Mouse (Mus musculus) ES-CJ7 (cell line): ENCODE measurements at regions not wholly inside any gene's neighbourhood (a gene's known extent, or its start where the extent isn't known, plus 50 kb on each side); places are given as distances from the start of the nearest gene placed in this dataset.

Experiments used
- DNase-seq: peaks from one replicate; pipeline ENCODE4 v3.0.0; 2011; ENCODE audit warnings: low read depth, low spot score

DNA sequence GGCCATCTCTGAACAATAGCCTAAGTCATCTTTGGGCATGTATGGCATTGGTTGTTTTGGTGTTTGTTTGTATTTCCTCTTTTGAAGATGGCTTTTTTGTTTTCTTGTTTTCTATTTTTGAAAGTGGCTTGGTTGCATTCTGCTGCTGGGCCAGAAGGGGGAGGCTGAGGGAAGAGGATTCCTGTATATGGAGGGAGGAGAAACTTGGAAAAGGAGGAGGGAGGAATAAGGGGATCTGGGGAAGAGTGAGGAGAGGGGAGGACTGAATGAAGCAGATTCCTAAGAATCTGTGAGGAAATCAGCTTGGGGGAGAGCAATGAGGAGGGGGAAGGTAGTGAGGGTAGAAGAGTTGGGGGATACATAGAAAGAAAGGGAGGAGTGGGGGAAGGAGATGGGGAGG, 290.0 kb upstream of the Zfp703 start:
- DNase-seq: no peak

DNA sequence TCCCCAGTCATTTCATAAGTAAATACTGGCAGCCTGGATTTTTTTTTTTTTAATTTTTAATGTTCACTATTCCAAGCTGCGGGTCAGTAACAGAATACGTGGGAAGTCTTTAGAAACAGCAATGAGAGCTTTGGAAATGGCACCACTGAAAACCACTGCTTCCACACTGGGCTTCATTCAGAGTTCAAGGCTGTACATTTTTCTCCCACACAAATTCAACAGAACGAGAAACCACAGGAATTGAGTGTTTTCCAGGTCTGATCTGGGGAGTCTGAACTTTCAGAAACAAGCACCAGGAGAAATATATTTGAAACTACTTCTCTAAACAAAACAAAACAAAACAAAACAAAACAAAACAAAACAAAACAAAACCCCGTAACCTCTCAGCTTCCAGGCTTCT, 289.1 kb upstream of the Zfp703 start:
- no peak for DNase-seq

DNA sequence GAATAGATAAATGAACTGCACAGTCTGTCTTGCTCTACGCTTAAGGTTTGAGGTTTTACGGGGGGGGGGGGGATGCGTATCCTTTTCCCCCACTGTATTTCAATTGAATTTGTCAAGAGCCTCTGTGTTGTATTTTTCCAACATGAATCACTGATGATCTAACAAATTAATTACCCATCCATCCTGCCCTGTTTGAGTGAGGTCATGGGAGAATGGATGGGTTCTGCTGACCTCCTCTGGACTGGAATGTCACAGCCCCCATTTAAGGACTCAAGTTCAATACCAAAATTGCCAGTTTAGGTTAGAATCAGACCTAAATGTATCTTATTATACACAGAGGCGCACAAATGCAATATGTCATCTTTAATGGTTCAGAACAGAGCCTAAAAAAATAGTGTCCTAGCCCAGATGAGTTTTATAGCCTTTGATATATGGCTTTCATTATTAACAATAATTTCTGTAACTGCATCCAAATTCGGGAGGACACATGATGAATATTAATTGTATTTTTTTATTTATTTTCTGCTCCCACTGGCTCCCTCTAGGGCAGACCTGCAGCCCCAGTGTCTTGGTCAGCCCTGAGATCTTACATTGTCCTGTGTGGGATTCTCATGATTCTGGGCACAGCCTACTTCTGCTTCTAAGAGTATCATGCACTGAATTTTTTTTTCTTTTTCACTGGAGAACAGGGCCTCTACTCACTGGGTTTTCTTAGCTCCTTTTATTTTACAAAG, 288.2 kb upstream of the Zfp703 start:
- DNase-seq: no peak

DNA sequence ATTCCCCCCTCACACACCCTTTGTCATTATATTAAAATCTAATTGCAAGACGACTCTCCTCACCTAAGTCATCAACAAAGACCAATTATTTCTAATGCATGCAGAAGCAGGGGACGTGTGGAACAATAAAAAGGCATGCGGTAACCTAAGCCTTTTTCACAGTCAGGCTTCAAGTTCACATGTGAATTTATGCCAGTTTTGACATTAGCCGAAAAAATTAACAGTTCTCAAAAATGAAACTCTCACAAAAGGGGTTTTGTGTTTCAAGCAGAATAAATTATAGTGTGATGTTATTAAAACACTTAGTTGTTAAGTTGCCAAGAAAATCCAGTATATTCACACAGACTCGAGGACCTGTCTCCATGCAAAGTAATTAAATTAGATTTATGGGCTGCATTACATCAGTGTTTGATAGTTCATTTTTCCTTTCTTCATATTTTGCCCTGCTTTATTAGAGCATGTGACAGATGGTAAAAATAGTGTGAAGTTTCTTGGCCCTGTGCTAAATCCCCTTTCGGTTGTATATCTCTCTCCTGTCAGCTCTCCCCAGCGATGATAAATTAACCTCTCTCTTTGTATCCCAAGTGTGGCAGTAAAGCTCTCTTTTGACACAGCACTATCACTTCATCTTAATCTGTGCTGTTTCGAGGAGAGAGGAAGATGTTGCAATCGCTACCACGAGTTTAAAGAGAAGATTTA, 287.5 kb upstream of the Zfp703 start:
- DNase-seq: no peak

DNA sequence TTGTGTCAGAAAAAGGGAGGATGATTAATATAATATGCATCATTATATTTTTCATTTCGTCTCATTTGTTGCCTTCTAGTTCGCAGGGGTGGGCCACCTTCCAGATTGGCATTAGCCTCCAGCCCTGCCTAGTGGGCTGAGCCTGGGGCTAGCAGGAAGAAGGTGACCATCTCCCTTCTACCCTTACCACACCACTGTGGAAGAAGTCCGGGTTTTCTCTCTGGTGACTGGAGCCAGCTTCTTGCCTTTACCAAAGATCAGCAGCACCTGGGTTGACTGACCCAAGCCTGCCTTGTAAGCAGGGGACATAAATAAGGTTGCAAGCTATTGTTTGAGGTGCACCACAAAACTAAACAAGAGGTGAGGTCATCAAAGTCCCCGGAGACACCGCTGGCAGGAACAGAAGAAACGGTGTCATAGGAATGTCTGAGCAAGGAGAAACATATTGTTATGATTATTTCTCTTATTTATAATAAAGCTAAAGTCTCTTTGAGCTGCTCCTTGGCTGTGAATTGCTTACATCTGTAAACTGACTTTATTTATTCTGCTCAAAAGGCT, 286.9 kb upstream of the Zfp703 start:
- DNase-seq: no peak

DNA sequence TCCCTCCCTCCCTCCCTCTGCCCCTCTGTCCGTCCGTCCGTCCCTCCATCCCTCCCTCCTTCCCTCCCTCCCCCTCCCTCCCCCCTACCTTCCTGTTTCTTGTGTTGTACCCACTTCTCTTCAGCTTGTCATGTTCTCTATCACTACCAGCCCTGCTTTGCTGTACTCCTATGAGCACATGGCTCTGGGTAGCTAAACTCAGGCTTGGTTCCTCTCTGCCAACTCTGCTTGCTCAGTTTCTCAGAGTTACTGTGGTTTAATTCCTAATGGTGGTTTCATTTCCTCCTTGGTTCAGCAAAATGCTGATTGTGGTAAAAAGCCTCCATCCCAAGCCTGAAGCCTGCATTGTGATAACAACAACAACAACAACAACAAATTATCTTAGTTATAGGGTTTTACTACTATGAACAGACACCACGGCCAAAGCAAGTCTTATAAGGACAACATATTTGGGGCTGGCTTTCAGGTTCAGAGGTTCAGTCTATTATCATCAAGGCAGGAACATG, 279.5 kb upstream of the Zfp703 start:
- DNase-seq: no peak

DNA sequence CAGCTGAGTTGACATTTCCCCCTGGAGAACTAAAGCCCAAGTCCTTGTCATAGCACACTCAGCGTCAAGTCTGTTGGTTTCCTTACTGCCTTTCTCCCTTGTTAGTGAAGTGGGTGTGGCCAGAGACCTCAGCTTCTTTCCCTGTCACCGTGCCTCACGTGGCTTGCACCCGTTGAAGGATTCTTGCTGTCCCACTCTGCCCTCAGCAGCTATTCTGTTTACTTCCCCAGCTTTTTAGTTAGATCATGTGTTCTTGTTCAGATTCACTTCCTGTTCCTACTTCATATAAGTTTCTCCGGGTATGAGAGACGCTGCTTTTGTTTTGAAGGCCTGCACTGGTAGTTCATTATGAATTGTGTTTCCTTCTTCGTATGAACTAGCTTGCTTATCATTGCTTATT, 278.5 kb upstream of the Zfp703 start:
- no peak for DNase-seq

DNA sequence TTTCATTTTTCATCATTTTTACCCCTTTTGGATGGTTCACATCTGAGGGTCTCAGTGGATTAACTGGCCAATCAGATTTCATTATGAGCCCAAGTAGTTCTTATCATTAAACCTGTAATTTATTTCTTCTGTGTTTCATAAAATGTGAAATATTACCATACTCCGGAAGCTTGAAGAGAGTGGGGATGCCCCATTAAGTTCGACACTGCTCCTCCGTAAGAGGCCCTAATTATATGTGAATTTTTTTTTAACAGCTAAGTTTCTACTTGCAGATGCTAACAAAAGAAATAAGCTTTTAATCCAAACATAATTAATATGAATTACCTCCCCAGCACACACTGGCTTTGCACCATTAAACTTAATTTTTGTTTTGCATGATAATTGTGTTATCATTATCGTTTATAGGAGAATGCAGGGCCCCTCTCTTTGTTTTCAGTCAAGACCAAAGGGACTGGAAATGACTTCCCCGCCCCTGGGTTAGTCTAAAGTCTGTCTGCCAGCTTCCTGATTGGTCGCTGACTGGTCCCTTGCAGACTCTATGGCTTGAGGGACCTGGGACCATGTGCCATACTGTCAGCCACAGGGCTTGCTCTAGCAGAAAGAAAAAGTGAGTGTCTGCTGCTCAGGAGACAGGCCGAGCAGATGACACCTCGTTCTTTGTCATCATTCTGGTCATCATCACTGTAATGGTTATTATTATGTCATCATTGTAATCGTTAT, 270.9 kb upstream of the Zfp703 start:
- DNase-seq: no peak

DNA sequence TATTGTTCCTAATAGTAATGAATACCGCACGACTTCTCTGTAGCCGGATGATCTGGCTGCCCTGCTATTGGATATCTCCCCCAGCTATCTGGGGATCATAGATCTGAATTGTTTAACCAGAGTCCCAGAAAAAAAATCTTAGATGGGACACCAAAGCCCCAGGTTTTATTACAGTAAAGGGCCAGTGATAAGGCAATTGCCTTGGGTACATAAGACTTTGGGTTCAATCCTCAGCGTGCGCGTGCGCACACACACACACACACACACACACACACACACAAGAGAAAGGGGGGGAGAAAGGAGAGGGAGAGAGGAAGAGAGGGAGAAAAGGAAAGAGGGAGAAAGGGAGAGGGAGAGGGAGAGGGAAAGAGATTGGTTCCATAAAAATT, 270.4 kb upstream of the Zfp703 start:
- DNase-seq: no peak

DNA sequence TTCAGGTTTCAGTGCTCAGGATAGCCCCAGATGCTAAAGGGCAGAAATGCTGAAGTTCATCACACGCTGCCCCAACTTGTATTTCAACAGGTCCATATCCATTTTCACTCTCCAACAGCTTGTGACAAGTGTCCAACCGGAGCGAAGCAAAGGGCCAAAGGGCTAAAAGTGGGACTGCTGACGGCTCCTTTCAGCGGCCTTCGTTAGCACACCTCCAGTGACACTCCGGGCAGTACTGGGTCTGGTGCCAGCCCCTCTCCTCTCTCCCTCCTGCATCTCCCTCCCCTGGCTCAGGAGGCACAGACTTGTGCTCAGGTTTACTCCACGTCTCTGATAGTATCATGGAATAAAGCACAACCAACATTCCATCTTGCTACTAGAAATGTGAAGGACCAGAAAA, 263.3 kb upstream of the Zfp703 start:
- no peak for DNase-seq

DNA sequence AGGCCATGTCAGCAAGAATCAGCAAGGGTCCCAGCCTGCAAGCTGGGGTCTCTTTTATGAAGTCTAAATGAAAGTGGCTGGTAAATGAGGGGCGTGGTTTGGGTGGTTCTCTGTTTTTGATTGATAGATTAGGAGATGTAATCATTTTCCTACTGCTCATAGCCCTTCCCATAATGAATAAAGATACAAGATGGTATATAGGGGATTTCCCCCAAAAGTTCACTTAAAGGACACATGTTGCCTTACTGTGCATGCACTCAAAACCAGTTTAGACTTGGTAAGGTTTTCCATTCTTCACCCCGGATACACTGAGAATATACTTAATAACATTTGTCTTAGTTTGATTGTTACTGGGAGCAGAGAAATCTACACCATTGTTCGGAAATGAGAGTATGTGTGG, 262.4 kb upstream of the Zfp703 start:
- DNase-seq: no peak

DNA sequence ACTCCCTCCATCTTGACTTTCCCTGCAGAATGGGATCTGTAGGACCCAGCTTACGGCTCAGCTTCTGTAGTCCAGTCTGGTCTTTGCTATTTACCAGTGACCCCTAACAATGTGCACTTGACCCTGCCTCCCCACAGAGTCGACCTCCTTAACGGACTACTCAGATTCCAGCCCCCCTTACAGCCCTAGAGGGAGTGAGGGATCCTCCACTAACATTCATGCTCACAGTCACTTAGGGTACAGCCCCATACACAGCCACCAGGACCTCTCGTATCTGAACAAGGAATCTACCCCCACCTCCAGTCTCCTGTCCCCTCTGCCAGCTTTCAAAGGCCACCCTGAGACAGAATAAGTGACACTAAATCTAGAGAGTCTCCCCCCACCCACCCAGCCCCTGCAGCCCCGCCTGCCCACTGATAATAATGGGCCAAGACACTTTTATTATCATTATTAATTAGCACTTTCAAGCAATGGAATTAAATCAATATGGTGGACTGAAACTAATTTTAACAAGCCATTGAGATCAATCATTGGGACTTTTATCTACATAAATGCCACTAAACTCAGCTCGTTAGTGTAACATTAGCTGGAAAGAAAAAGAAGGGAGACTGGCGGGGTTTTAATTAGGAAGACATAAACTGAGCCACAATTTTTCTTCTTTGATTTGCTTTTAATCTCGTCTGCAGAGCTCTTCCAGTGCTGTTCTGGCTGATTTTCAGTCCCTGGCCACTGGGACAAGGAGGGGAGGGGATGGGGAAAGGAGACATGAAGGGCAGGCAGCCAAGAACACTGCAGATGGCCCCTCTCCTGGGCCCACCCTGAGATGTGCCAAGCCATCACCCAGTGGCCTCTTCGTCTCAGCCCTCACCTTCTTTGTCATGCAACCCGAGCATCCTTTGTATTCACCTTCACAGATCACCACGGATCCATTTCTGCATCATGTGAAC, 258.4 kb upstream of the Zfp703 start:
- no peak for DNase-seq

DNA sequence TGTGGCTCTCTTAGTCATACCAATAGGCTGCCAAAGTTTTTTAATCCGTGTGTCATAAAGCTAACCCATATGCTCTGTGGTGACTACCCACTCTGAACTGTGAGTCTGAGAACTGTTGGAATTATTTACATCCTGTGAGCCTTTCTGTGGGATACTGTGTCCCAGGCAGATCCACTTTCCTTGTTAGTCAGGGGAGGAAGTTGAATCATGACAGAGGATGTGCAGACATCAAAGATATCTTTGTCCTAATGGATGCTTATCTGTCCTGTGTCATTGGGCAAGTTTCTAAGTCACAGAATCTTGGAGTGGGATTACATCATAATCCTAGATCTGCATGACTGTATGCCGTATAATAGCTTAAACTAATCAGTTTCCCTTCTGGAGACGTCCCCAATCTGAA, 254.4 kb upstream of the Zfp703 start:
- DNase-seq: no peak

DNA sequence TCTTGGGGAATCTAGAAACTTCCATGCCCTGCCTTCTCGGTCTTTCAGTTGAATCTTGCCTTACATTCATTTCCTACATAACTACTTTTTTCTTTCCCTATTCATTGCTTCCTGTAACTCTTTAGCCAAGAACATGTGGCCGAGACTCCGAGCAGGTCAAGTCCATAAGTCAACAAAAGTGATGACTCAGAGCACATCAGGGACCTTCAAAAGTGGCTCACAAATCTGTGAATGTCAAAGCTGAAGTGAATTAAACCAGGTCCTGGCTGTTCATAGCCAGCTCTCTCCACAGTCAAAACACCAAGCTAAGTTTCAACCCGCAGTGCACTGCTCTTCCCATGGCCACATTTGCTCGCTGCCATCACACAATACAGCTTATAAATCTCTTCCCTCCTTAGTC, 252.5 kb upstream of the Zfp703 start:
- no peak for DNase-seq

DNA sequence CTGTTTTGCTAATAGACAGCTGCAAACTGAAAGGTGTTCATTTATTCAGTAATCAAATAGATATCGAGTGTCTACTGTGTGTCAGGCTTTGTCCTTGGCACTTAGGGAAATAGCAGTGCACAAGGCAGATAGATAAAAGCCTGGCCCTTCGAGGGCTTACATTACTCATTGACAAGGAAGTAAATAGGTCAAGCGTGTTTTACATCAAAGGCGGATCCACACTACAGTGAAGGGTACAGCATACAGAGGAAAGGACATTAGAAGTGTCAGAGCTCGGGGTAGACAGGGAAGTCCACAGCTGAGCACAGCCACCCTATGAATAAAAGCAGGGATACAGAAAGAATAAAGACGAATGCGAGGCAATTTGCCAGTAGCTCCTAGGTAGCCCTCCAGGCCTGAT, 251.6 kb upstream of the Zfp703 start:
- DNase-seq: no peak

DNA sequence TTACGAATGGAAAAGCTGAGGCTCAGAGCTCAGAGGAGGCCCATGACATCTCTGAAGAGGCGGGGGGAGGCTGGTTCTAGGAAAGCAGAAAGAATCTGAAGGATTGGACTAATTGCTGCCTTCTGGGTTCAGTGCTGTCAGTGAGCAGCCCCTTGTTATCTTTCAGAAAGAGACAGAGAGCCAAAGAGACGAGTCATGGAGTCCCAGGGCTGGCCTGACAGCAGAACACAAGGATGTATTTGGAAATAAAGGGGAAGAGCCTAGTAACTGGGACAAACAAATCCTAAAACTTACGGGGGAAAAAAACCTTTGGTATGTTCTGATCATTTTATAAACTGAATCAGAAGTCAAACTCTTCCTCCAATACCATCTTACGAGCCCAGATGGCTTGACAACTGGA, 247.8 kb upstream of the Zfp703 start:
- no peak for DNase-seq

DNA sequence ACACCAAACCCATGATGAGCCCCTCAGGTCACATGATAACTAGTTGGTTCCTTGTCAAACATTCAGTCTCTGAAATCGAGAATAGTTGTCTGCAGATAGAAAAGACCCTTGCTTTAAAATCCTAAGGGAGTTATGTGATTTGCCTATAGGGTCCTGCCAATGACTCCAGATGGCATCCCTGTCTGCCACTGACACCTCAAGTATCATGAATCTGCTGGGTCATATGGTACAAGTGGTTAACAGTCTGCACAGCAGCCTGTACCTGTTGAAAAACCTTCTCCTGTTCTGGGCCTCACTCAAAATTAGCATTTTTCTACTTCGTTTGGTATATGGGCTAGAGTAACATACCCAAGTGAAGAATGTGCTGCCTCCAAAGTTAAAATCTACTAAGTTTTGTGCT, 246.0 kb upstream of the Zfp703 start:
- no peak for DNase-seq

DNA sequence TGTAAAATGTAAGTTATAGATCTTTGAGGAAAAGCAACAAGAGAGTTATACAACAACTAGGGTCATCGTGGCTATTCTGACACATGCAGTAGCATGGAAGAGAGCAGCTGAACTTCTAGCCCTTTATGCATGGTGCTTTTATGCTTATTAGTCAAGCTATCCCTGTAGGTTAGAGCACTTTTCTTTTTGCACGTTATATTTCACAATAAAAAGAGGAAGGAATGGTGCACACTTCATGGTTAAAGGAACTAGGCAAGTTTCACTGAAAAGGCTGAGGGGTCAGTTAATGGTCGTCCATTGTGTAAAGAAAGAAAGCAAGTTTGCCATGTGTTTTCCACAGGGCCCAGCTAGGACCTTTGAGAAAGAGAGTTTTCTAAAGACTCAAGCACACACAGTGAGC, 232.7 kb upstream of the Zfp703 start:
- no peak for DNase-seq

DNA sequence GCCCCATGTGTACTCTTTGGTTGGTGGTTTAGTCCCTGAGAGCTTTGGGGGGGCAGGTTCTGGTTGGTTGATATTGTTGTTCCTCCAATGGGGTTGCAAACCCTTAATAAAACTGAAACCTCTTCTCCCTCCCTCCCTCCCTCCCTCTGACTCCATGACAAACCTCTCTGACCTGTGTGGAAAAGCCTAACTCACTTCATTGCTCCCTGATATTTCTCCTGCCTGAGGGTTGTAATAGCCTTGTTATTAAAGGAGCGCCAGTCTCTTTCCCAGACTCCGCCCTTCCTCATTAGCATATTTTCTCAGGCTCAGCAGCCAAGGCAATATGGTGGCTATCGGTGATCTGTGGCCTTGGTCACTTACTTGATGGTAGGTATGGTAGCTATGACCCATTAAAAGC, 230.3 kb upstream of the Zfp703 start:
- no peak for DNase-seq

DNA sequence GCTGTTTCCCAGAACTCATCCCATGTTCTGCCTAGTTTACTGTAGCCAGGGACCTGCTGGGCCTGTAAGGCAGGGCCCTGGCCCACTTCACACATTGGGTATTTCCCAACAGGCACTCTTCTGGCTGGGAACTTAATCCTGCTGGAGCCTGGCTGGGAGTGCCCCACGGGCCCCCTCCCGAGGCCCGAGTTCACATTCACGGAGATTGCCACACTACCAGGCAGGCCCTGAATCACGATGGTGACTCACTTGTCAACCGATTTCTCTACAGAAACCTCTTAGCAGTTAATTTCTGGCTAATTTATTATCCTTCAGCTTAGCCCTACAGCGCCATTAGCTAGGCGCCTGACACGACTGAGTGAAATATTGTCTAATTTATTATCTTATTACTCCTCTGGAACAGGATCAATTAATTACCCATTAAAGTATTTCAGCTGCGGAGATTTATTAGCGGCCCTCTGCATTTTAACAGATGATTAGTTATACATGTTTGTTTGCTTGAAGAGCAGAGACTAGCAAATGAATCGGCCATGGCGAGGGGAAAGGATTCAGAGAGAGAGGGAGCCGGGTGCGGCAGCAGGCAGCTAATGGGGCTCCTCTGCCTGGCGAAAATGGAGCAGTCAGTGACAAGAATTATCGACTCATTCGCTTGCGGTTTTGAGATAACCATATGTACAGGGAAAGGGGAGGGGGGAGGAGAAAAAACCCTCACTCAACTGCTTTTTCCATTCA, 229.7 kb upstream of the Zfp703 start:
- no peak for DNase-seq
